Mouse (Mus musculus) embryonic facial prominence, embryonic 10.5 days (tissue): ENCODE data around the gene Gabbr1. TPM values are rescaled to one million over a fixed set of nuclear protein-coding genes. Genes with fewer than 3 reads are reported as not detected.

ENCODE experiments used
- DNase-seq: peaks from one replicate; pipeline ENCODE4 v3.0.0-alpha.2; 2017; ENCODE audit warnings: low spot score
- H3K27ac ChIP-seq: fragments of 300-500 bp; sonication (generic); replicated peaks from 2 replicates; pipeline ENCODE4 v1.5.1; 2016; ENCODE audit warnings: mild to moderate bottlenecking
- H3K27me3 ChIP-seq: fragments of 300-500 bp; sonication (generic); replicated peaks from 2 replicates; pipeline ENCODE4 v1.6.1; 2016; ENCODE audit warnings: low read depth, mild to moderate bottlenecking; ENCODE audit not compliant: poor library complexity, severe bottlenecking
- H3K36me3 ChIP-seq: fragments of 300-500 bp; sonication (generic); replicated peaks from 2 replicates; pipeline ENCODE4 v1.6.1; 2016; ENCODE audit warnings: mild to moderate bottlenecking, moderate library complexity
- H3K4me1 ChIP-seq: fragments of 300-500 bp; sonication (generic); 2 replicates; pipeline ENCODE4 v1.6.1; 2016
- H3K4me3 ChIP-seq: fragments of 300-500 bp; sonication (generic); 2 replicates; pipeline ENCODE4 v1.5.1; 2016; ENCODE audit warnings: mild to moderate bottlenecking, moderate library complexity
- H3K9me3 ChIP-seq: fragments of 300-500 bp; sonication (generic); 2 replicates; pipeline ENCODE4 v1.6.1; 2016; ENCODE audit warnings: mild to moderate bottlenecking
- WGBS: fragments of 180-500 bp; shearing (Covaris S2); methylation state at CpG from one replicate; pipeline ENCODE4 v1.1.7; 2016; 5-methylcytosine and 5-hydroxymethylcytosine counted together
- polyA plus RNA-seq: library from polyadenylated mRNA; unstranded; fragments of >200 nt; fragmentation: Nextera tagmentation; extraction: Ambion mirVana; gene quantifications from 2 replicates; pipeline ENCODE4 v1.2.1, GENCODE M21; 2016

Gene Gabbr1
- polyA plus RNA-seq, 1 experiment from 2014 or later, result 7.0 TPM

- H3K9me3 ChIP-seq, result no peaks in the 10 kb centered on the region
- no peak within 1 kb of the TSS for H3K27ac ChIP-seq
- no peak for DNase-seq
- H3K4me1 ChIP-seq, result no peaks in the 10 kb centered on the region
- H3K27me3 ChIP-seq, result no peaks in the 10 kb centered on the region
- H3K4me3 ChIP-seq, result no peak within 1 kb of the TSS
- no peaks in the 10 kb centered on the region for H3K36me3 ChIP-seq
Observed at GRCm38 (mm10) chr17:37088399-37088798, 42.6 kb downstream of the Gabbr1 start, which contains the start of gene Olfr90. Olfr90 (minus strand) TSS chr17:37088499.

- H3K4me3 ChIP-seq, result no peak overlapping the region
- no peaks in the 10 kb centered on the region for H3K27me3 ChIP-seq
- no peak overlapping the region for H3K27ac ChIP-seq
- no peaks in the 10 kb centered on the region for H3K4me1 ChIP-seq
- DNase-seq, result no peak
- H3K36me3 ChIP-seq, result no peaks in the 10 kb centered on the region
- no peaks in the 10 kb centered on the region for H3K9me3 ChIP-seq
- WGBS, result 86% methylated on average over 1 of the region's 1 CpGs
Observed at GRCm38 (mm10) chr17:37092198-37092597, 46.4 kb downstream of the Gabbr1 start.

GRCm38 (mm10) chr17:37093289-37093688 lies 47.5 kb downstream of the Gabbr1 start:
- H3K27ac ChIP-seq, result no peak overlapping the region
- H3K4me3 ChIP-seq, result no peak overlapping the region
- no peaks in the 10 kb centered on the region for H3K4me1 ChIP-seq
- H3K27me3 ChIP-seq, result no peaks in the 10 kb centered on the region
- WGBS, result 85% methylated on average over 5 of the region's 5 CpGs
- no peaks in the 10 kb centered on the region for H3K36me3 ChIP-seq
- no peaks in the 10 kb centered on the region for H3K9me3 ChIP-seq
- no peak for DNase-seq

DNA sequence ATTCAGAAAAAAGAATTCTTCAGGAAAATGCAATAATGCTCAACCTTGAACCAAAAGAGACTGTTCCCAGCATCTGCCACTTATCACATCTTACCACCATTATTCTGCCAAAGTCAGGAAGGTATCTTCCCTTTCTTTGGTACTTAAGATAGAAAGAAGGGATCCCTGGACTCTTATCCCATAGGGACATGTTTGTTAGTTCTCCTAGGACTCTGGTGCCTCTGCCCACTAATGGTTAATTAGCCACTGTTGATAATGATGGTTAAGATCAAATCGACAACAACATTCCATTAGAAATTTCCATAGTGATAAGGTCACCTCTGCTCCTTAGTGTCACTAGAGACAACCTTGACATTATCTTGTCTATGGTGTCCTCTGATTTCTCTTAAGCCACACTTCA lies 52.4 kb downstream of the Gabbr1 start, which contains the start of gene Olfr91:
Olfr91 (minus strand) TSS at position 101 of the 400 bp plus-strand sequence.
- Histone ChIP-seq H3K27me3 (no peaks in the 10 kb centered on the region), H3K4me3 (no peak within 1 kb of the TSS), H3K36me3 (no peaks in the 10 kb centered on the region), H3K27ac (no peak within 1 kb of the TSS), H3K4me1 (no peaks in the 10 kb centered on the region), H3K9me3 (no peaks in the 10 kb centered on the region)
- DNase-seq, result no peak
- 92% methylated on average over 1 of the region's 1 CpGs for WGBS

DNA sequence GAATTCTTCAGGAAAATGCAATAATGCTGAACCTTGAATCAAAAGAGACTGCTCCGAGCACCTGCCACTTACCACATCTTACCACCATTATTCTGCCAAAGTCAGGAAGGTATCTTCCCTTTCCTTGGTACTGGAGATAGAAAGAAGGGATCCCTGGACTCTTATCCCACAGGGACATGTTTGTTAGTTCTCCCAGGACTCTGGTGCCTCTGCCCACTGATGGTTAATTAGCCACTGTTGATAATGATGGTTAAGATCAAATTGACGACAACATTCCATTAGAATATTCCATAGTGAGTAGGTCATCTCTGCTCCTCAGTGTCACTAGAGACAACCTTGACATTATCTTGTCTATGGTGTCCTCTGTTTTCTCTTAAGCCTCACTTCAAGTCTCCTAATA lies 74.2 kb downstream of the Gabbr1 start, which contains the start of gene Olfr92:
Olfr92 (minus strand) TSS at position 101 of the 400 bp plus-strand sequence.
- no peak within 1 kb of the TSS for H3K4me3 ChIP-seq
- no peak for DNase-seq
- H3K36me3 ChIP-seq, result no peaks in the 10 kb centered on the region
- 86% methylated on average over 2 of the region's 2 CpGs for WGBS
- no peaks in the 10 kb centered on the region for H3K4me1 ChIP-seq
- no peak within 1 kb of the TSS for H3K27ac ChIP-seq
- no peaks in the 10 kb centered on the region for H3K9me3 ChIP-seq
- H3K27me3 ChIP-seq, result no peaks in the 10 kb centered on the region

Other genes with a start within 250 kb of the Gabbr1 start
- not detected in 2 replicates for gene H2-M10.6, start 233.8 kb upstream of the Gabbr1 start, polyA plus RNA-seq
- gene Trim26, start 208.8 kb upstream of the Gabbr1 start, polyA plus RNA-seq, result 42.1 and 45.6 TPM in 2 replicates
- 0.21 and 0.36 TPM in 2 replicates for gene Trim15, start 178.8 kb upstream of the Gabbr1 start, polyA plus RNA-seq
- 5.8 and 6.0 TPM in 2 replicates for gene Trim10, start 176.4 kb upstream of the Gabbr1 start, polyA plus RNA-seq
- gene Trim40, start 155.8 kb upstream of the Gabbr1 start, polyA plus RNA-seq, result not detected in 2 replicates
- gene Trim31, start 147.8 kb upstream of the Gabbr1 start, polyA plus RNA-seq, result not detected in 2 replicates
- gene Rnf39, start 103.0 kb upstream of the Gabbr1 start, polyA plus RNA-seq, result not detected in 2 replicates
- 151 and 153 TPM in 2 replicates for gene Ppp1r11, start 94.2 kb upstream of the Gabbr1 start, polyA plus RNA-seq
- gene Znrd1, start 87.4 kb upstream of the Gabbr1 start, polyA plus RNA-seq, result 95.1 and 100 TPM in 2 replicates
- 7.2 and 9.7 TPM in 2 replicates for gene Znrd1as, start 87.4 kb upstream of the Gabbr1 start, polyA plus RNA-seq
- gene 2410137M14Rik, start 64.7 kb upstream of the Gabbr1 start, polyA plus RNA-seq, result not detected in 2 replicates
- 0.52 and 0.87 TPM in 2 replicates for gene H2-M5, start 56.4 kb upstream of the Gabbr1 start, polyA plus RNA-seq
- gene Zfp57, start 44.8 kb upstream of the Gabbr1 start, polyA plus RNA-seq, result 97.0 and 106 TPM in 2 replicates
- 0.18 and 0.31 TPM in 2 replicates for gene Mog, start 22.6 kb upstream of the Gabbr1 start, polyA plus RNA-seq
- 0.19 TPM in 1 of 2 replicates, not detected in the other for gene Olfr90, start 42.5 kb downstream of the Gabbr1 start, polyA plus RNA-seq
- not detected in 2 replicates for gene Olfr91, start 52.3 kb downstream of the Gabbr1 start, polyA plus RNA-seq
- not detected in 2 replicates for gene Olfr92, start 74.1 kb downstream of the Gabbr1 start, polyA plus RNA-seq
- gene Olfr93, start 115.5 kb downstream of the Gabbr1 start, polyA plus RNA-seq, result not detected in 2 replicates
- not detected in 2 replicates for gene Ubd, start 147.9 kb downstream of the Gabbr1 start, polyA plus RNA-seq
- not detected in 2 replicates for gene Olfr94, start 155.0 kb downstream of the Gabbr1 start, polyA plus RNA-seq
- gene Olfr95, start 167.2 kb downstream of the Gabbr1 start, polyA plus RNA-seq, result not detected in 2 replicates
- not detected in 2 replicates for gene Olfr96, start 174.2 kb downstream of the Gabbr1 start, polyA plus RNA-seq
- not detected in 2 replicates for gene Olfr97, start 191.4 kb downstream of the Gabbr1 start, polyA plus RNA-seq
- gene Olfr98, start 217.8 kb downstream of the Gabbr1 start, polyA plus RNA-seq, result not detected in 2 replicates
- 1.7 and 1.8 TPM in 2 replicates for gene H2-M3, start 224.3 kb downstream of the Gabbr1 start, polyA plus RNA-seq
- gene Olfr99, start 237.5 kb downstream of the Gabbr1 start, polyA plus RNA-seq, result not detected in 2 replicates